Mouse (Mus musculus) kidney, adult 11 months (tissue): Measurements from ENCODE around the gene Col2a1.

Experiments
- DNase-seq: peaks from one replicate; pipeline ENCODE4 v3.0.0; 2022

Gene Col2a1

GRCm38 (mm10) chr15:98003822-98004739 is at the start of gene Col2a1:
TSS of gene Col2a1 (minus strand) at chr15:98004695.
- no peak for DNase-seq

GRCm38 (mm10) chr15:98051685-98052084 is 47.2 kb upstream of the Col2a1 start:
- no peak for DNase-seq

- no peak for DNase-seq
Measured at GRCm38 (mm10) chr15:98048918-98049700, 44.6 kb upstream of the Col2a1 start.

GRCm38 (mm10) chr15:98044387-98044786 is 39.9 kb upstream of the Col2a1 start:
- no peak for DNase-seq

GRCm38 (mm10) chr15:98043967-98044366 is 39.5 kb upstream of the Col2a1 start:
- DNase-seq, result no peak

- DNase-seq, result no peak
Measured at GRCm38 (mm10) chr15:98042508-98042907, 38.0 kb upstream of the Col2a1 start.

GRCm38 (mm10) chr15:98039682-98040081 is 35.2 kb upstream of the Col2a1 start:
- no peak for DNase-seq

GRCm38 (mm10) chr15:98036578-98036977 is 32.1 kb upstream of the Col2a1 start:
- no peak for DNase-seq

GRCm38 (mm10) chr15:98035076-98035755 is 30.7 kb upstream of the Col2a1 start:
- no peak for DNase-seq

- no peak for DNase-seq
Measured at GRCm38 (mm10) chr15:98033233-98033748, 28.8 kb upstream of the Col2a1 start.

GRCm38 (mm10) chr15:98029798-98030197 is 25.3 kb upstream of the Col2a1 start:
- DNase-seq, result no peak

- no peak for DNase-seq
Measured at GRCm38 (mm10) chr15:98026967-98027904, 22.7 kb upstream of the Col2a1 start.

- DNase-seq, result no peak
Measured at GRCm38 (mm10) chr15:98025611-98026010, 21.1 kb upstream of the Col2a1 start.

- peak; percentile 55 for DNase-seq
Measured at GRCm38 (mm10) chr15:98023137-98023536, 18.6 kb upstream of the Col2a1 start.

GRCm38 (mm10) chr15:98021886-98022285 is 17.4 kb upstream of the Col2a1 start:
- DNase-seq, result no peak

GRCm38 (mm10) chr15:98019047-98019446 is 14.6 kb upstream of the Col2a1 start:
- no peak for DNase-seq

GRCm38 (mm10) chr15:98017925-98018324 is 13.4 kb upstream of the Col2a1 start:
- DNase-seq, result no peak

GRCm38 (mm10) chr15:98012810-98013209 is 8.3 kb upstream of the Col2a1 start:
- no peak for DNase-seq

- DNase-seq, result no peak
Measured at GRCm38 (mm10) chr15:98005181-98005580, 686 bp upstream of the Col2a1 start.

- no peak for DNase-seq
Measured at GRCm38 (mm10) chr15:98004740-98005159, 255 bp upstream of the Col2a1 start.

- DNase-seq, result no peak
Measured at GRCm38 (mm10) chr15:98002991-98003821, 1.3 kb downstream of the Col2a1 start.
